Mouse (Mus musculus) spleen, adult 2 months (tissue): Measurements from ENCODE around the gene Polr2b.

ENCODE experiments used
- CTCF ChIP-seq: fragments of 200-500 bp; IDR thresholded peaks from 2 replicates; pipeline ENCODE4 v1.5.1; 2011; ENCODE audit warnings: mild to moderate bottlenecking, inconsistent platforms; ENCODE audit not compliant: insufficient read depth, insufficient read length, insufficient replicate concordance; ENCODE audit errors: extremely low read depth
- POLR2A ChIP-seq: fragments of 200-500 bp; IDR thresholded peaks from 2 replicates; pipeline ENCODE4 v1.6.1; 2011; ENCODE audit warnings: low read depth, low read length, inconsistent platforms

GRCm38 (mm10) chr5:77354361-77354787 is 44.4 kb downstream of the Polr2b start:
- TF ChIP-seq POLR2A (no peak), CTCF (peak; percentile 98)
